Mouse (Mus musculus) heart, postnatal 36 days (tissue): ENCODE measurements around the gene Lemd2. TPM values are rescaled to one million over a fixed set of nuclear protein-coding genes. Genes with fewer than 3 reads are reported as not detected.

Experiments used
- DNase-seq, 2 experiments: peaks; one replicate each; pipeline ENCODE4 v3.0.0; 2021 to 2022
- intact Hi-C: fragments of 180-260 bp; cut with DNase I; formaldehyde crosslinking; loops from one replicate; pipeline ENCODE4 v1.15.1; 2025
- total RNA-seq, 2 experiments: library from RNA; stranded (reverse); gene quantifications; 2 replicates each; pipeline ENCODE4 v1.2.3; 2021

Gene Lemd2
- total RNA-seq, 2 experiments from 2014 or later, result 29.0 to 29.1 TPM

DNA sequence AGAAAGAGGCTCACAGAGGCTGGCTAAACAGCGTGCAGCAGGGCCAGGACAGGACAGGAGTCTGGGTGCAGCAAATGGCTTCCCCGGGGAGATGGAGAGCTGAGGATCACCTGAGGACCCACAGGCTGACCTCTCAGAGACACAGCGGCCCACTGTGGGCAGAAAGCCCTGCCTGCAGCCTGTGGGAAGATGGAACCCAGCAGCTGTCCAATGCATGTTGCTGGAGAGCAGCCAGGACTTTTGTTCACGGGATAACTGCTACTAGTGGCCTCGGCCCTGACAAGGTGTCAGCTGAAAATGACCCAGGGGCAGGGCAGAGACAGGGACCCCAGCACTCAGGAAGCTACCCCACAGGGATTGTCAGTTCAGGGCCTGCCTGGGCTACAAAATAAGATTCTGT, 12.5 kb downstream of the Lemd2 start:
- DNase-seq, result no peak
- intact Hi-C loops, result no loop called here

DNA sequence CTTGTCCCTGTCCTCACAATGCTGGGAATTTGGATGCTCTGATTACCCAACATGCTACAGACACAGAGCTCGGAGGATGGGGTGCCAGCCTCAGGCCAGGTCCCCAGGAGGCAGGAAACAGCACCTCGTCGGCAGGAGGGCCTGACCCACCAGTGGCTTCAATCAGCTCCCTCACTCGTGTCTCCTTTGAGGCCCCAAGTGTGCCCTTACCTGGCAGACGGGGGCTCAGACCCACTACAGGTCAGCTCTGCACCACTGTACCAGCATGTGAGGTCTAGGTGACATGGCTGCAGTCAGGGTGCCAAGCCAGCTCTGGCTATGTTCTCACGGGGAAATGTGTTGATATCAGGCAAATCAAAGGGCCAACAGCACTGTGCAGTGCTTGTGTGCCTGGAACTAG, 13.1 kb downstream of the Lemd2 start:
- no peak for DNase-seq
- intact Hi-C loops, result no loop called here

- DNase-seq, result peak; percentile 51 to 65
- intact Hi-C loops, result loop anchor here (1.0 to 5.0 kb wide), 2 partner anchors 157 to 331 kb away; no protein-coding TSS in a partner anchor
These were observed 14.5 kb downstream of the Lemd2 start for GRCm38 (mm10) chr17:27189640-27190216.

- intact Hi-C loops, result loop anchor here (1.0 to 5.0 kb wide), 2 partner anchors 157 to 331 kb away; no protein-coding TSS in a partner anchor
- DNase-seq, result no peak
These were observed 15.4 kb downstream of the Lemd2 start for GRCm38 (mm10) chr17:27188883-27189282.

DNA sequence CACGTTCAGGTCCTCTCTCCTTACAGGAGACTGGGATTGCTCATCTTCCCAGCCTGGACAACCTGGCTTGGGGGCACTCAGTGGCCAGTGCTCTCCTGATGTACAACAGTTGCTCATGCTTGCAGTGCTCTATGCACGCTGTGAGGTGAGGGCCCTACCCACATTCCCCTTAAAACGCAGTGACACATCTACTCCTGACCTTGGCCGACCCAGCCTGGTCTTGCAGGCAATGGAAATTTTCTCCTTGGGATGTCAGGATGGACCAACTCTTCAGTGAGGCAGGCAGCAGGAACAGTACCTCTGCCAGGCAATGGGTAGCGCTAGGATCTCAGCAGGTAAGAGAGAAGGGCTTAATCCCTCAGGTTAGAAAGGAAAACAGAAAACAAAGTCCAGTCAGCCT, 17.2 kb downstream of the Lemd2 start:
- intact Hi-C loops, result loop anchor here (5.0 kb wide), 1 partner anchor 155 kb away; no protein-coding TSS in a partner anchor
- no peak for DNase-seq

DNA sequence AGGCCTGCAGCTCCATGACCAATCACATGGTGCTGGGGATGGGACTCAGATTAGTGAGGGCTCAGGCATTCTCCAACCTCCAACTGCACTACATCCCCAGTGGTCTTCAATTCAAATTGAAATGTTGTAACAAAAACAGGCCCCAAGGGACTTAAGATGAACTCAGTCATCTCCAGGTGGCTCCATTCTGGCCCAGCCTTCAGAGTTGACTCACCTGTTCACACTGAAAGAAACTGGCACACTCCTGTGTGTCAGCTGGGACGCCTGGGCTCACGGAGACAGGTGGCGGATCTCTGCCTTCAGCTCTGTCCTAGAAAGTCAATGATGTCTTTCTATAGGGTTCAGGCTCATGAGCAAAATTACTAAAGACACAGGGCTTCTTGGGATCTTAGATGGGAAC, 18.2 kb downstream of the Lemd2 start:
- DNase-seq, result no peak
- intact Hi-C loops, result loop anchor here (5.0 kb wide), 1 partner anchor 154 kb away; no protein-coding TSS in a partner anchor

DNA sequence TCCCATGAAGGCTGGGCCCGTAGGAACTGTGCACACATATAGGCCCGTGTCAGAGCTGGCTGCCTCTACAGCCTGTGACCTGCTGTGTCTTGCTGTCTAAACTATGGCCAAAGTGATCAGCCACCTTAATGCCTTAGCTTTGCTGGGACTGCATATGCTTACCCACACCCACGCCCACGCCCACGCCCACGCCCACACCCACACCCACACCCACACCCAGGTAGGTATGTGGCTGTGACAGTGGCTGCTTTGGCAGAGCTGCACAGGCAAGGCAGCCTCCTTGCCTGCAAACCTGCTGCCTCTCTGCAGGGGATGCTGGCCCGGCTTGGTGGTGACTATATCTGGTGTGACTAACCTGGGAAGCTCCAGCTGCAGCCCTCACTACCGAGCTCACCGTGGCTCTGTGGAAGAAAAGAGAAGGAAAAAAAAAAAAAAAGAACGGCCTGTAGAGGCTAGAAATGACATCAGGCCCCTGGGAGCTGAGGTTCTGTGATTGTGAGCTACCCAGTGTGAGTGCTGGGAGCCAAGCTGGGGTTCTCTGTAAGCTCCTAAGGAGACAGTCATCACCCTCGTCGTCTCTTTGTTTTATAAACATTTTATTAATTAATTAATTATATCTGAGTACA, 20.5 kb downstream of the Lemd2 start:
- intact Hi-C loops, result no loop called here

GRCm38 (mm10) chr17:27182401-27182800, 21.9 kb downstream of the Lemd2 start:
- intact Hi-C loops, result no loop called here
- DNase-seq, result no peak

More for the DNA sequence above, 20.5 kb downstream of the Lemd2 start:
- no peak for DNase-seq

DNA sequence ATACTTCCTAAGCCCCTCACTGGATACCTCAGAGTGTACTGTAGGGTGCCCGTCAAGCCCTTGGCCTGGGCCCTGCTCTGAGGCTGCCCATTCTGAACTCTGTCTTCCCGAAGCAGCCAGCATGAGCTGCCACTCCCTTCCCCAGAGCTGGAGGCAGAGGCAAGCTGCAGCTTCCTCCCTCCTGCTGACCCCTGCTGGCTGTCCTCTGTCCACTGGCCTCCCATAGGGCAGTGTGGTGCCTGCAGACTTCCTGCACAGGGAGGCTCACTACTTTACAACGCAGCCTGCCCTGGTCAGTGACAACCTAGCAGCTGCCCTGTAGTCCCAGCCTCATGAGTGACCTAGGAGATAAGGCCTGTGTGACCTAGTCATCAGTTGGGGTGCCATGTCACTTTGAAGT, 22.6 kb downstream of the Lemd2 start:
- intact Hi-C loops, result loop anchor here (2.0 kb wide), 1 partner anchor 47 kb away; no protein-coding TSS in a partner anchor
- peak; percentile 40 to 49 for DNase-seq

DNA sequence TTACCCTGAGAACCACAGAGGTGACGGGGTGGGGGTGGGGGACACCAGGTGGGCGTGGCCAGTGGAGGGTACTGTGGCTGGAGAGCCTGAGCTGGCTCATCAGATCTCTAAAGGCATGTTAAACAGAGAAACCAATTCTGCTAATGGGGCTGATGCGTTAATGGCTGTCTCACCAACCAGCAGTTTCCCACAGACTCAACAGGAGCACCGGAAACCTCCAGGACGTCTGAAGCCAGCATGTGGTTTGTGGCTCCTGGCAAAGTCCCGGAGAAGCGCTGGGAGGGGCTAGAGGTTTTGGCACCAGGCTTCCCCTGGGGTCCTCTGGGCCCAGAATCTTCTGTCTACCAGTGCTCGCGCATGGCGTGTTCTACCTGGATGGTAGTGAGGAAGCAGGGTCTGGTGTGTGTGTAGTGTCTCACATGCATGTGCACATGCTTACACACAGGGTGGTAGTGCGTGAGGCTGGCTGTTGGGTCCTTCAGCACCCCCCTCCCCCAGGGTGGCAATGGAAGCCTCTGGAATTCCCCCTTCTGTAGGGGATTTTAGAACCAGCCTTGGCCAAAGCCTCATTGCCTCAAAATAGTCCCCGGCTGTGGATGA, 24.5 kb downstream of the Lemd2 start:
- no peak for DNase-seq
- intact Hi-C loops, result loop anchor here (2.0 kb wide), 1 partner anchor 45 kb away; no protein-coding TSS in a partner anchor

GRCm38 (mm10) chr17:27178427-27179177, 25.7 kb downstream of the Lemd2 start:
- intact Hi-C loops, result no loop called here
- DNase-seq, result no peak

GRCm38 (mm10) chr17:27178019-27178418, 26.2 kb downstream of the Lemd2 start:
- DNase-seq, result no peak

GRCm38 (mm10) chr17:27176754-27177153, 27.5 kb downstream of the Lemd2 start:
- DNase-seq, result no peak
- intact Hi-C loops, result no loop called here

More at GRCm38 (mm10) chr17:27178019-27178418, 26.2 kb downstream of the Lemd2 start:
- intact Hi-C loops, result no loop called here

- intact Hi-C loops, result no loop called here
- no peak for DNase-seq
These were observed 28.0 kb downstream of the Lemd2 start for GRCm38 (mm10) chr17:27176287-27176686.

- DNase-seq, result no peak
- intact Hi-C loops, result no loop called here
These were observed 28.9 kb downstream of the Lemd2 start for GRCm38 (mm10) chr17:27175196-27175874.

DNA sequence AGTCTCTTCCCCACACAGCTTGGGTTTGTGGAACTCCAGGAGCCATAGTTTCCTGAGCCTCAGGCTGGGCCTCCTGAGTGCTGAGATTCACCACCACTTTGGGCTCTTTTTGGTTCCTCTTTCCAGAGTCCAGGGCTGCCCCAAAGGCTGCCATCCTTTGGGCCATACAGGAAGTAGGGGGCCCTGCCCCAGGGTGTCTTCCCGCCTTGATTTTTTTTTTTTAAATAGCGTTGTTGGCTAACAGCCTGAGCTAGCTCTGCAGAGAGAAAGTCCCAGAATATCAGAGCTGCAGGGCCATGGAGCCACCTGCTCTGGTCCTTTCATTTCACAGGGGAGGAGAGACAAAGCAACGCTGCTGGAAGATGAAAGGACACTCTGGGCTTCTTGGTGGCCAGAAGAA, 30.6 kb downstream of the Lemd2 start:
- intact Hi-C loops, result no loop called here
- DNase-seq, result no peak

DNA sequence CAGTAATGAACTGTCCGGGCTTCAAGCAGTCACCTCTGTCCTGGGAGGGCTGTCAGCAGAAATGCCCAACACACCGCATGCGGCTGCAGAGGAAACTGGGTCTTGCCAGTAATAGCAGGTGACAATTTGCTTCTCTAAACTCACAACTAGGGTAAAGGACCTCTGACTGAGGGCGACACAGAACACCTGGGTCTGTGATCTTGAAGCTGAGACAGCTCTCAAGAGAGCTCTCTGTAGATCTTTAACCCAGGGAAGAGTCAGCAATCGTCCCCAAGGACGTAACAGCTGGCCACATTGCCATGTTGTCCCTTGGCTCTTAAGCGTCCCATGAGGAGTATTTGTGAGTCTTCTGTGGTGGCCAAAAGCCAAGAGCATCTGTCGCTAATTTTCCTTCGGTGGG, 31.8 kb downstream of the Lemd2 start:
- intact Hi-C loops, result no loop called here
- DNase-seq, result no peak

DNA sequence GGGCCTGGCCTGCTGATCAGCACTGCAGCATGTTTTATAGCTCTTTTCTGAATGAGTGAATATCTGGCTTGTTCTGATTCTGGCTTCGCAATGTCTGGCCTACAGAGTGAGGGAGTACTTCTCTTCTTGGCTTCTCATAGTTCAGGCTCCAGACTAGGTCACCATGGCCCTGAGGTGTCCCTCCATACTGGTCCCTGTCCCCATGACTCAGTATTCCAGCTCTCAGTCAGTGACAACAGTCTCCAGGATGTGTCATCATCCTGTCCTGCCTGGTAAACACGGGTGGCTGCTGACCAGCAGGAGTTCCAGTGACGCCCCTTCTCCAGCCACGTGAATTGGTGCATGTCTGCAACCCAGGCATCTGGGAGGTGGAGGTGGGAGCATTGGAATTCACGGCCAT, 33.1 kb downstream of the Lemd2 start:
- intact Hi-C loops, result no loop called here
- no peak for DNase-seq

DNA sequence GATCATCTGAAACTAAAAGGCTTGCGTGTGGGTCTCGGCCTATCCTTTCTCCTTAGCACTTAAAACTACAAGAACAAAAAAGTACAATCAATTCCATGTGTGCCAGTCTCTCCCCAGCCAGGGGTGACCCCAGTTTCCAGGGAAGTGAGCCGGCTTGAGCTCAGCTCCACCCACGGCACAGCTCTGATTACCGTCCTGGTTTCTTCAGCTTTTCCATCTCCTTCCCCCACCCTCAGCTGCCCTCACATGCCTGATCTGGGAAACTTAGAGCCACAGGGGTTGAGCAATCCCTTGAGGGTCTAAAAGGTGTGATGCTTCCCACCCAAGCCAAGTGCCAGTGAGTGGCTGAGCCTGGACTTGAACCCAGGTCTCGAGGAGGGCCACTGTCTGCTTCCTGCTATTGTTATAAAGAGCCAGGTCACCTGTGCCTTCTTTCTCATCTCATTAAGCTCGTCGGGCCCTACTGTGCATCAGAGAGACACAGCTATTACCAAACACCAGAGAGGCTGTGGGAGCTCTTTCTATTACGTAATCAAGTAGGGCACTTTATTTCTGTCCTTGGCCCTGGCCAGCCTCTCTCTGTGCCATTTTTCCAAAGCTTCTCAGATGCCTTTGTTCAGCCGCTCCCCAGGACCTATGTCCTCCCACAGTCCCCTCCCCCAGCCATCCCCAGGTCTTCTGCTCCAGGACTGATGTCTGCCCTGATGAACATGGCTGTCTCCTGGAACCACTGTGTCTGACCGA, 34.1 kb downstream of the Lemd2 start:
- DNase-seq, result no peak
- intact Hi-C loops, result no loop called here

DNA sequence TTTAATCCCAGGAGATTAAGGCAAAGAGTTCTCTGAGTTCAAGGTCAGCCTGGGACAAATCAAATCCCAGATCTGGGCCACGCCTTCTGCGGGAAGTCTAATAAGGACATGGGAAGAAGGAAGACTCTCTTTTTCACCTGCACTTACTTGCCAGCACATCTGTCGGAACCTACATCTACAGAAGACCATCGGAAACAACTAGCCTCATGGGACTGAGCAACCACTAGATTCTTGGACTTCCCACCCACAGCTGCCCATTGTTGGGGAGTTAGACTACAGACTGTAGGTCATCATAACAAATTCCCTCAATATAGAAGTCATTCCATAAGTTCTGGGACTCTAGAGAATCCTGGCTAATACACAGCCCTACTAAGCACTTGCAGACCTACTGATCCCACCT, 35.7 kb downstream of the Lemd2 start:
- intact Hi-C loops, result no loop called here
- no peak for DNase-seq
